Mouse (Mus musculus): ENCODE results near the gene Ncln. TPM values are rescaled to one million over a fixed set of nuclear protein-coding genes. Genes with fewer than 3 reads are reported as not detected.
A peak's percentile ranks its signal among the peaks of the same experiment; 100 is the strongest.
"Not testable (repeated sequence)": the region's sequence is repeated elsewhere in the genome, so short reads cannot be mapped to it uniquely, and the experiment has no call there.

Gene Ncln
- polyA plus RNA-seq, 1 experiment from 2014 or later, result 56.1 TPM

DNA sequence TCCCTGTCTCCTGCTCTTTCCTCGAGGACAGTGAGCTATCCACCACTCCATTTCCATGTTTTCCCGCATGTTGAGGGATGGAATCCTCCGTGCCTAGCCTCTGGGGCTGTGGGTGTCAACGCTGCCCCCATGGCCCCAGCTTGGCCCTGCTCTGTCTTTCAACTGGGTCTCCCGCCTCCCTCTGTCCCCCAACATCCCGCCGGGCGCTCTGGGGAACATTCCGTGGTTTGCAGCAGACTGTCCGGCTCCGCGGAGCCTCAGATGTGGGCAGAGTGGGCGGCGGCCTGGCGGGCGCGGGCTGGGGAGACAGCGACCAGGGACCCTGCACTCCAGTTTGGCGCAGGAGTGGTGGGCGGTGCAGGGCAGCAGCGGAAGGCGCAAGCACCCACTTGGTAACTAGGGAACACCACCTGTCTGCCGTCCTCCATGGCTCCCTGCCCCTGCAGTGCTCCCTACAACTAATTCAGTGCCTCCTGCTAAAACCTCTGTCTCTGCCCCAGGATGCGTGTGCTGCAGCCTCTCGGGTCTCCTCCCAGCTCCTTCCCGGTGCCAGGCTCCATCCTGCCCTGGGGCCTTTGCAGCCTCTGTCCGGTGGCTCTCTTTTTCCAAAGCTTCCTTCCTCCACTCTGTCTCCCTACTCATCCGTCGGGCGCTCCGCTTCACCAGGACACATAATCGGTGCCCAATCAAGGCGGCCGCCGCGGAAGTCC is 43.8 kb downstream of the Ncln start:
- no peak overlapping the region for H3K4me3 ChIP-seq (replicated peaks; ENCODE audit: low read depth, low read length)
- ATAC-seq (replicated peaks; ENCODE audit: low FRiP score, low read depth) (no peak), DNase-seq (ENCODE audit: low spot score) (no peak)
- no peak overlapping the region for H3K4me2 ChIP-seq (ENCODE audit: low read length)
- 9% methylated on average over 36 of the region's 36 CpGs for WGBS
- no peak overlapping the region for H3K27ac ChIP-seq
- H3K4me1 ChIP-seq (replicated peaks; ENCODE audit: insufficient read depth, low read length), result 0 out of 2 replicates have a peak, but pooled peaks cover 4% of the 10 kb centered on the region
- H3K27me3 ChIP-seq (ENCODE audit: insufficient read depth, low read length), result peaks cover 43% of the 10 kb centered on the region
- H3K36me3 ChIP-seq (ENCODE audit: insufficient read depth, low read length), result no peaks in the 10 kb centered on the region
- no peaks in the 10 kb centered on the region for H3K9me3 ChIP-seq (replicated peaks; ENCODE audit: low read length)
- no peak for TF ChIP-seq CTCF (IDR thresholded peaks at IDR 0.05; ENCODE audit: low read depth)
- no peak overlapping the region for H3K9ac ChIP-seq (ENCODE audit: low read depth, low read length)

DNA sequence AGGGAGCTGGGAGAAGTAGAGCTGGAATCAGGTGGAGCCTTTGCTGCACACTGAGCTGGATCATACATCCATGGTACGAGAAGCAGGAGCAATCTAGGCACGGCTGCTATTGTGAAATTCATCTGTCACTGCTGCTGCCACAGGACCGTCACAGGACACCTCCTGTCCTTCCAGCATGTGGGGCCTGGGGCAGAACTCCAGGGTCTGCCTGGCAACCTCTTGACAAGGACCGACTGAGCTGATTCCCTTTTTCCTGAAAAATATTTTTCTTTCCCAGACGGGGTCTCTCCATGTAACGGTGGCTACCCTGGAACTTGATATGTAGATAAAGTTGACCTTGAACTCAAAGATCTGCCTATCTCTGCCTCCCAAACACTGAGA is 44.8 kb downstream of the Ncln start:
- H3K4me3 ChIP-seq (replicated peaks; ENCODE audit: low read depth, low read length), result no peak overlapping the region
- no peaks in the 10 kb centered on the region for H3K9me3 ChIP-seq (replicated peaks; ENCODE audit: low read length)
- H3K36me3 ChIP-seq (ENCODE audit: insufficient read depth, low read length), result no peaks in the 10 kb centered on the region
- DNase-seq (ENCODE audit: low spot score) (no peak), ATAC-seq (replicated peaks; ENCODE audit: low FRiP score, low read depth) (no peak)
- no peak overlapping the region for H3K9ac ChIP-seq (ENCODE audit: low read depth, low read length)
- H3K27me3 ChIP-seq (ENCODE audit: insufficient read depth, low read length), result peaks cover 42% of the 10 kb centered on the region
- TF ChIP-seq CTCF (IDR thresholded peaks at IDR 0.05; ENCODE audit: low read depth), result no peak
- 0 out of 2 replicates have a peak, but pooled peaks cover 4% of the 10 kb centered on the region for H3K4me1 ChIP-seq (replicated peaks; ENCODE audit: insufficient read depth, low read length)
- H3K27ac ChIP-seq, result no peak overlapping the region
- 26% methylated on average over 6 of the region's 6 CpGs for WGBS
- no peak overlapping the region for H3K4me2 ChIP-seq (ENCODE audit: low read length)

DNA sequence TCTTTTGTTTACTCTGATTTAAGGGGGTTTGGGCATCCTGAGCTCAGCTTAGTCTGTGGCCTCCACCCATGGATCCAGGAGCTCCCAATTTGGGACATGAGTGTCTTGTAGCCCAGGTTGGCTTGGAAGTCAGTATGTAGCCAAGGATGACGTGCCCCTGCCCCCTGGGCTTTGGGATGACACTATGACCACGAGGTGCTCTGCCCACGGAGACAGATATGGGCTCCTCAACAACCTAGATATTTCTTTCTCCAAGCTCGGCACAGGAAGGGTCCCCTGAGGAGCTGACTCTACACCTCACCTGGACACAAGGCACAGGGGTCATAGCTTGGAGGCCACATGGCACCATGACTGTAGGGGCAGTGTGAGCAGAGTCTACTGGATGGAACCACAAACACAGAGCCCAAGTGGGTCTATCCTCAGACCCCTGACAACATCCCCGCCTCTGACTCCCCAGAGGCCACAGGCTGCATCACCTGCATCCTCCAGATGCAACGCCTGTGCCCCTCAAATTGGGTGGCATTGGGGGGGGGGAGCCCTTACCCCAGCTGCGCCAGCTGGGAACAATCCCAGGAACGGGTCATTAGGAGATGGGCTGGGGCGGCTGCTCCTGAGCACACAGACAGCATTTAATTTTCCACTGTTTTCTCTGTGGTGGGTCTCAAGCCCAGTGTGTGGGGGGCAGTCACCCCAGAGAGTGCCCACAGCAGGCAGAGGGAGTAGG is 45.4 kb downstream of the Ncln start:
- no peak overlapping the region for H3K4me2 ChIP-seq (ENCODE audit: low read length)

DNA sequence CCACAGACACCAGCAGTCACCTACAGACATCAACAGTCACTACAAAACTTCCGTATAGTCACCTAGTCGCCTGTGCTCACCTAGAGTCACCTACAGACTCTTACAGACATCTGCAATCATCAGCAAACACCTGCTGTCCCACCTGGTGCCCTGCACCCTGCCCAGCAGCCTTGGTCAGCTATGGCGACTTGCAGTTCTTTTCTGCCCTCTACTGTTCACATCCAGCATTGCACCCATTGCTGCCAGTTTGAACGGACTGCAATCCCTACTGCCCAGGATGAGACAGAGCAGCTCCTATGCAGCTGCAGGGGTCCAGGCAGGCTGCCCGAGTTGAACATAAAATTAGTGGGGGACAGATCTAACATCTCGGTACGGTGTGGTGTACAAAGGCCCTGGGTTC is 46.1 kb downstream of the Ncln start:
- peak; percentile 96 for TF ChIP-seq CTCF (IDR thresholded peaks at IDR 0.05; ENCODE audit: low read depth)
- DNase-seq (ENCODE audit: low spot score) (peak; percentile 86), ATAC-seq (replicated peaks; ENCODE audit: low FRiP score, low read depth) (peak; percentile 56; the same call in 1 of the 2 replicates)
- no peak overlapping the region for H3K9ac ChIP-seq (ENCODE audit: low read depth, low read length)
- H3K4me2 ChIP-seq (ENCODE audit: low read length), result no peak overlapping the region
- H3K4me3 ChIP-seq (replicated peaks; ENCODE audit: low read depth, low read length), result no peak overlapping the region
- H3K27ac ChIP-seq, result no peak overlapping the region
- WGBS, result 2% methylated on average over 7 of the region's 7 CpGs
- 0 out of 2 replicates have a peak, but pooled peaks cover 4% of the 10 kb centered on the region for H3K4me1 ChIP-seq (replicated peaks; ENCODE audit: insufficient read depth, low read length)
- no peaks in the 10 kb centered on the region for H3K9me3 ChIP-seq (replicated peaks; ENCODE audit: low read length)
- H3K36me3 ChIP-seq (ENCODE audit: insufficient read depth, low read length), result no peaks in the 10 kb centered on the region
- peaks cover 39% of the 10 kb centered on the region for H3K27me3 ChIP-seq (ENCODE audit: insufficient read depth, low read length)

More for the DNA sequence above, 45.4 kb downstream of the Ncln start:
- no peak overlapping the region for H3K4me3 ChIP-seq (replicated peaks; ENCODE audit: low read depth, low read length)
- no peaks in the 10 kb centered on the region for H3K36me3 ChIP-seq (ENCODE audit: insufficient read depth, low read length)
- H3K9ac ChIP-seq (ENCODE audit: low read depth, low read length), result no peak overlapping the region
- H3K9me3 ChIP-seq (replicated peaks; ENCODE audit: low read length), result no peaks in the 10 kb centered on the region
- 0 out of 2 replicates have a peak, but pooled peaks cover 4% of the 10 kb centered on the region for H3K4me1 ChIP-seq (replicated peaks; ENCODE audit: insufficient read depth, low read length)
- peaks cover 42% of the 10 kb centered on the region for H3K27me3 ChIP-seq (ENCODE audit: insufficient read depth, low read length)
- peak; percentile 23; the same call in 1 of the 2 replicates for ATAC-seq (replicated peaks; ENCODE audit: low FRiP score, low read depth)
- WGBS, result 52% methylated on average over 9 of the region's 9 CpGs
- DNase-seq (ENCODE audit: low spot score), result no peak
- H3K27ac ChIP-seq, result no peak overlapping the region
- no peak for TF ChIP-seq CTCF (IDR thresholded peaks at IDR 0.05; ENCODE audit: low read depth)

DNA sequence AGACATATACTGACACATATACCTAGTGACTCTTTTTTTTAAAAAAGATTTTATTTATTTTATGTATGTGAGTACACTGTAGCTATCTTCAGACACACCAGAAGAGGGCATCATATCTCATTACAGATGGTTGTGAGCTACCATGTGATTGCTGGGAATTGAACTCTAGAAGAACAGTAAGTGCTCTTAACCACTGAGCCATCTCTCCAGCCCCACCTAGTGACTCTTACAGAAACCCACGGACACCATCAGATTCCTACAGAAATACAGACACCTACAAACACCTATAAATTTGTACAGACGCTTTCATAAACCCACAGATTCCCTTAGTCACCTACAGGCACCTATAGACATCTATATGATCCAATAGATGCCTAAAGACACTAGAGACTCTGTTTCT is 50.7 kb downstream of the Ncln start:
- H3K27ac ChIP-seq; DNase-seq (ENCODE audit: low spot score); H3K4me2 ChIP-seq (ENCODE audit: low read length); H3K4me1 ChIP-seq (replicated peaks; ENCODE audit: insufficient read depth, low read length); ATAC-seq (replicated peaks; ENCODE audit: low FRiP score, low read depth); H3K36me3 ChIP-seq (ENCODE audit: insufficient read depth, low read length); H3K9ac ChIP-seq (ENCODE audit: low read depth, low read length); H3K4me3 ChIP-seq (replicated peaks; ENCODE audit: low read depth, low read length); H3K27me3 ChIP-seq (ENCODE audit: insufficient read depth, low read length); H3K9me3 ChIP-seq (replicated peaks; ENCODE audit: low read length): not testable (repeated sequence)
- peak; percentile 31; the same call in 1 of the 2 replicates for TF ChIP-seq CTCF (IDR thresholded peaks at IDR 0.05; ENCODE audit: low read depth)
- WGBS, result 40% methylated on average over 2 of the region's 2 CpGs

DNA sequence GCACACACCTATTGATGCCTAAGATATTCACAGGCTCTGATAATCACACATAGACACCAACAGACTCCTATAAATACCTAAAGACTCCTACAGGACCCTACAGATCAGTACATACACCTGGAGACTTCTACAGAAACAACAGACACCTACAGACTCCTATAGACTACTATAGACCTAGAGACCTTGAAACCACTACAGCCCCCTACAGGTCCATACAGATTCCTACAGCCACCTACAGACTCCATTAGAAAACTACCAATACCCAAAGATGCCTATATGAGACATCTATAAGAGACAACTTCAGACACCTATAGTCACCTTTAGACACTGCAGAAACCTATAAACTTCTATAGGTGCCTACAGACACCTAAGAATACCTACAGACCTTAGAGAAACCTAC is 55.2 kb downstream of the Ncln start:
- no peak overlapping the region for H3K4me3 ChIP-seq (replicated peaks; ENCODE audit: low read depth, low read length)
- no peaks in the 10 kb centered on the region for H3K4me1 ChIP-seq (replicated peaks; ENCODE audit: insufficient read depth, low read length)
- H3K9me3 ChIP-seq (replicated peaks; ENCODE audit: low read length), result no peaks in the 10 kb centered on the region
- ATAC-seq (replicated peaks; ENCODE audit: low FRiP score, low read depth) (no peak), DNase-seq (ENCODE audit: low spot score) (peak; percentile 49)
- H3K27ac ChIP-seq, result no peak overlapping the region
- H3K27me3 ChIP-seq (ENCODE audit: insufficient read depth, low read length), result no peaks in the 10 kb centered on the region
- no peak overlapping the region for H3K4me2 ChIP-seq (ENCODE audit: low read length)
- no peak overlapping the region for H3K9ac ChIP-seq (ENCODE audit: low read depth, low read length)
- TF ChIP-seq CTCF (IDR thresholded peaks at IDR 0.05; ENCODE audit: low read depth), result peak; percentile 58
- no peaks in the 10 kb centered on the region for H3K36me3 ChIP-seq (ENCODE audit: insufficient read depth, low read length)

Small RNAs within 50 kb of the gene (microRNA-seq; reads per million reads assigned to microRNA genes)
- not detected for gene Gm25595

Other genes with a start within 250 kb of the Ncln start
- gene Matk, start 243.5 kb downstream of the Ncln start, polyA plus RNA-seq (2015; fragmentation: Nextera tagmentation; extraction: Ambion mirVana), result 3.9 and 5.5 TPM in 2 replicates
- 259 and 283 TPM in 2 replicates for gene Mrpl54, start 229.5 kb downstream of the Ncln start, polyA plus RNA-seq (2015; fragmentation: Nextera tagmentation; extraction: Ambion mirVana)
- gene Apba3, start 229.4 kb downstream of the Ncln start, polyA plus RNA-seq (2015; fragmentation: Nextera tagmentation; extraction: Ambion mirVana), result 55.7 and 60.5 TPM in 2 replicates
- gene Tjp3, start 204.8 kb downstream of the Ncln start, polyA plus RNA-seq (2015; fragmentation: Nextera tagmentation; extraction: Ambion mirVana), result 19.0 and 19.1 TPM in 2 replicates
- gene Pip5k1c, start 203.4 kb downstream of the Ncln start, polyA plus RNA-seq (2015; fragmentation: Nextera tagmentation; extraction: Ambion mirVana), result 37.8 and 39.3 TPM in 2 replicates
- 24.5 and 26.4 TPM in 2 replicates for gene Cactin, start 175.3 kb downstream of the Ncln start, polyA plus RNA-seq (2015; fragmentation: Nextera tagmentation; extraction: Ambion mirVana)
- 16.1 and 17.5 TPM in 2 replicates for gene Tbxa2r, start 167.7 kb downstream of the Ncln start, polyA plus RNA-seq (2015; fragmentation: Nextera tagmentation; extraction: Ambion mirVana)
- gene Gipc3, start 153.1 kb downstream of the Ncln start, polyA plus RNA-seq (2015; fragmentation: Nextera tagmentation; extraction: Ambion mirVana), result 0.07 and 0.13 TPM in 2 replicates
- gene Hmg20b, start 145.9 kb downstream of the Ncln start, polyA plus RNA-seq (2015; fragmentation: Nextera tagmentation; extraction: Ambion mirVana), result 92.4 and 99.0 TPM in 2 replicates
- 11.3 and 11.6 TPM in 2 replicates for gene Mfsd12, start 138.9 kb downstream of the Ncln start, polyA plus RNA-seq (2015; fragmentation: Nextera tagmentation; extraction: Ambion mirVana)
- 0.45 and 0.59 TPM in 2 replicates for gene 4930404N11Rik, start 130.6 kb downstream of the Ncln start, polyA plus RNA-seq (2015; fragmentation: Nextera tagmentation; extraction: Ambion mirVana)
- gene Fzr1, start 117.9 kb downstream of the Ncln start, polyA plus RNA-seq (2015; fragmentation: Nextera tagmentation; extraction: Ambion mirVana), result 67.5 and 70.6 TPM in 2 replicates
- 74.3 and 80.6 TPM in 2 replicates for gene Dohh, start 112.0 kb downstream of the Ncln start, polyA plus RNA-seq (2015; fragmentation: Nextera tagmentation; extraction: Ambion mirVana)
- 1.9 and 2.1 TPM in 2 replicates for gene Gm48551, start 111.9 kb downstream of the Ncln start, polyA plus RNA-seq (2015; fragmentation: Nextera tagmentation; extraction: Ambion mirVana)
- gene Gm48552, start 107.4 kb downstream of the Ncln start, polyA plus RNA-seq (2015; fragmentation: Nextera tagmentation; extraction: Ambion mirVana), result 0.82 and 1.9 TPM in 2 replicates
- 62.4 and 68.6 TPM in 2 replicates for gene Smim24, start 103.3 kb downstream of the Ncln start, polyA plus RNA-seq (2015; fragmentation: Nextera tagmentation; extraction: Ambion mirVana)
- 62.3 and 72.5 TPM in 2 replicates for gene Nfic, start 40.8 kb downstream of the Ncln start, polyA plus RNA-seq (2015; fragmentation: Nextera tagmentation; extraction: Ambion mirVana)
- gene Celf5, start 13.7 kb downstream of the Ncln start, polyA plus RNA-seq (2015; fragmentation: Nextera tagmentation; extraction: Ambion mirVana), result 0.30 and 0.47 TPM in 2 replicates
- 1.7 and 1.8 TPM in 2 replicates for gene S1pr4, start 3.7 kb upstream of the Ncln start, polyA plus RNA-seq (2015; fragmentation: Nextera tagmentation; extraction: Ambion mirVana)
- 0.80 and 0.92 TPM in 2 replicates for gene Gna15, start 27.8 kb upstream of the Ncln start, polyA plus RNA-seq (2015; fragmentation: Nextera tagmentation; extraction: Ambion mirVana)
- 69.5 and 72.3 TPM in 2 replicates for gene Gna11, start 48.8 kb upstream of the Ncln start, polyA plus RNA-seq (2015; fragmentation: Nextera tagmentation; extraction: Ambion mirVana)
- 566 and 582 TPM in 2 replicates for gene Aes, start 63.1 kb upstream of the Ncln start, polyA plus RNA-seq (2015; fragmentation: Nextera tagmentation; extraction: Ambion mirVana)
- 29.2 and 30.8 TPM in 2 replicates for gene Tle2, start 78.2 kb upstream of the Ncln start, polyA plus RNA-seq (2015; fragmentation: Nextera tagmentation; extraction: Ambion mirVana)
- gene Tle6, start 104.7 kb upstream of the Ncln start, polyA plus RNA-seq (2015; fragmentation: Nextera tagmentation; extraction: Ambion mirVana), result 7.3 and 9.4 TPM in 2 replicates
- 0.33 and 0.37 TPM in 2 replicates for gene BC025920, start 109.9 kb upstream of the Ncln start, polyA plus RNA-seq (2015; fragmentation: Nextera tagmentation; extraction: Ambion mirVana)
- 27.0 and 27.5 TPM in 2 replicates for gene Sirt6, start 131.4 kb upstream of the Ncln start, polyA plus RNA-seq (2015; fragmentation: Nextera tagmentation; extraction: Ambion mirVana)
- gene Ankrd24, start 132.1 kb upstream of the Ncln start, polyA plus RNA-seq (2015; fragmentation: Nextera tagmentation; extraction: Ambion mirVana), result 10.2 and 10.7 TPM in 2 replicates
- gene Gm10778, start 152.7 kb upstream of the Ncln start, polyA plus RNA-seq (2015; fragmentation: Nextera tagmentation; extraction: Ambion mirVana), result 4.0 TPM in 2 replicates
- gene Zfp433, start 208.4 kb upstream of the Ncln start, polyA plus RNA-seq (2015; fragmentation: Nextera tagmentation; extraction: Ambion mirVana), result 12.5 and 17.2 TPM in 2 replicates